Mouse (Mus musculus) R1 (cell line): Measurements from ENCODE around the gene Ube2l3.

Source experiments
- DNase-seq: peaks from one replicate; pipeline ENCODE4 v3.0.0-alpha.2; 2018; ENCODE audit warnings: low read depth, low spot score

The Ube2l3 gene

DNA sequence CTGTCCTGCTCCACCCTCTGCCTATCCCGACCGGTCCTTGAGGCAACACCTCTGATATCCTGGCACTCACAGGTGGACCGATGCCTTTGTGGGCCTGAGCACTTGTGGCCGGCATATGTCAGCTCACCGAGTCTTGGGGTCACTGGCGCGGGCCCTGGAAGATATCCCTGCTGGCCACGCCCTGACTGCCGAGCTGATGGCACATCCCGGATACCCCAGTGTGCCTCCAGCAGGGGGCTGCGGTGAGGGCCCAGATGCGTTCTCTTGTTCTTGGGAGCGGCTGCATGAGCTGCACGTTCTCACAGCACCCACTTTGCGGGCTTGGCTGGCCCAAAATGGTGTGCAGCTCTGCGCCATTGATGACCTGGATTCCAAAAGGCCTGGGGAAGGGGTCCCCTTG lies 54.4 kb downstream of the Ube2l3 start:
- DNase-seq, result peak; percentile 82

DNA sequence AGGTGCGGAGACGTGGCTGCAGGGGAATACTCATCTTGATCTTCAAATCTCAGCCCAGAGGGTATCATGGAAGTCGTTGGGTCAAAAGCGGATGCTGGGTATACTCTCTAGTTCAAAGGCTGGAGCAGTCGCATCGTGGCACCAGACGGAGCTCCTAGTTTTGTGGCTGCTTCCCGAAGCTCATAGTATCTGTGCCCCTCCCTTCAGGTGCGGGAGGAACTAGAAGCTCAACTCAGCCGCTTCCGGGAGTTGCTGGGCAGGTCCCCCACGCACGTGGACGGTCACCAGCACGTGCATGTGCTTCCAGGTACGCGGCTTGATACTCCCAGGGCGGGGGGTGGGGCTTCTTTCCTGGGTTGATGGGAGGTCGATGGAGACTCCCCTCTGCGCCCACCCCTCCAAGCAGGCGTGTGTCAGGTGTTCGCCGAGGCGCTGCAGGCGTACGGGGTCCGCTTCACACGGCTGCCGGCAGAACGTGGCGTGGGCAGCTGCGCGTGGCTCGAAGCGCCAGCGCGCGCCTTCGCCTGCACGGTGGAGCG lies 55.0 kb downstream of the Ube2l3 start:
- DNase-seq, result peak; percentile 71

DNA sequence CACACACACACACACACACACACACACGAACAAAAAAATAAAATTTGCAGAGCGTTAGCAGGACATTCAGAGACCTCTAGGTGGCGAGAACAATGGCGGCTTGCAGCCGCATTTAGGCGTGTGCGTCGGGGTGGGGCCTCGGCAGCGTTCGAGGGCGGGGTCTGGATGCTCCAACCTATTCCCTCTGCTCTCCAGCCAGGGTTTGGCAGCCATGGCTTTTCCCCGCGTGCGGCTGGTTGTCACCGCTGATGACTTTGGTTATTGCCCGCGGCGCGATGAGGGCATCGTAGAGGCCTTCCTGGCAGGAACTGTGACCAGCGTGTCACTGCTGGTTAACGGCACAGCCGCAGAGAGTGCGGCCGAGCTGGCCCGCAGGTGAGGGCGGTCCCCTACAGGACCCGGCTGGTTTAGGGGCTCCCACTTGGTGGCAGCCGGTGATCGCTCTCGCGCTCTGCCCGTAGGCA lies 55.6 kb downstream of the Ube2l3 start, which contains the start of gene Ccdc116:
Gene Ccdc116, minus strand, starts transcription at position 458 of the 464 bp plus-strand sequence.
- peak; percentile 96 for DNase-seq

DNA sequence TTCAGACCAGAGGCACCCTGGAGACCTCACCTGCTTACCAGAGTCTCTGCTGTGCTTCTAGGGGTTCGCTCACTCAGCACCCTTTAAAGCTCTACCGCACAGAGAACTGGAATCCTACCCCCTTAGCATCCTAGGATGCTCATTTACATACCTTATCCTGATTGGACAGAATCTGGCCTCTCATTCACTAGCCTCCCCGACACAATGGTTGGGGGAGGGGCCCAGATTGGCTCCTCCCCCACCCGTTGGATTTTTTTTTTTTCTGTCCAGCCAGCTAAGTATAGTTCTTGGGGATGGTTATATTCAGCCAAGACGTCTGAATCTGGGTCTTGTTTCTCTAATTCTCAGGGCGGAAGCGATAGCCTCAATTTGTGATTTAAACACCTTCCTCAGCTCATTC lies 58.1 kb downstream of the Ube2l3 start, which contains the start of gene Ydjc:
Gene Ydjc, plus strand, starts transcription at position 283 of the 400 bp plus-strand sequence.
- peak; percentile 87 for DNase-seq

DNA sequence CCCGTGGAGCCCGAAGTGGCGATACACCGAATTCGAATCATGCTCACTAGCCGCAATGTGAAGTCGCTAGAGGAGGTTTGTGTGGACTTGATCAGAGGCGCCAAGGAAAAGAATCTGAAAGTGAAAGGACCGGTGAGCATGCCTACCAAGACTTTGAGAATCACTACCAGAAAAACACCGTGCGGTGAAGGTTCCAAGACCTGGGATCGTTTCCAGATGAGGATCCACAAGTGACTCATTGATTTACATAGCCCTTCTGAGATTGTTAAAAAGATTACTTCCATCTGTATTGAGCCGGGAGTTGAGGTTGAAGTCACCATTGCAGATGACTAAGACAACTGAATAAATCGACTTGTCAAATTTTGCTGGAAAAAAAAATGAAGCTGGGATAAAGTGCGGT lies 65.1 kb downstream of the Ube2l3 start:
- no peak for DNase-seq

DNA sequence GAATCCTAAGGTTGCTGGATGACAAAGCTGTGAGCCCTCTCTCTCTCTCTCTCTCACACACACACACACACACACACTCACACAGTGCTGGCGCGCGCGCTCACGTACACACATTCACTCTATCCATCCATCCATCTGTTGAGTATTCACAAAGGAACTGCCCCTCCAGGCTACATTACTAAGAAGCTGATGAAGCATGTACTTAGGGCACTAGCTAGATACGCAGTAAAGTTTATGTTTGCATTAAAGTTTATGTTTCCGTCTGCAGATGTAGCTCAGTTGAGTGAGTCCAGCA lies 69.6 kb downstream of the Ube2l3 start:
- DNase-seq, result peak; percentile 30

DNA sequence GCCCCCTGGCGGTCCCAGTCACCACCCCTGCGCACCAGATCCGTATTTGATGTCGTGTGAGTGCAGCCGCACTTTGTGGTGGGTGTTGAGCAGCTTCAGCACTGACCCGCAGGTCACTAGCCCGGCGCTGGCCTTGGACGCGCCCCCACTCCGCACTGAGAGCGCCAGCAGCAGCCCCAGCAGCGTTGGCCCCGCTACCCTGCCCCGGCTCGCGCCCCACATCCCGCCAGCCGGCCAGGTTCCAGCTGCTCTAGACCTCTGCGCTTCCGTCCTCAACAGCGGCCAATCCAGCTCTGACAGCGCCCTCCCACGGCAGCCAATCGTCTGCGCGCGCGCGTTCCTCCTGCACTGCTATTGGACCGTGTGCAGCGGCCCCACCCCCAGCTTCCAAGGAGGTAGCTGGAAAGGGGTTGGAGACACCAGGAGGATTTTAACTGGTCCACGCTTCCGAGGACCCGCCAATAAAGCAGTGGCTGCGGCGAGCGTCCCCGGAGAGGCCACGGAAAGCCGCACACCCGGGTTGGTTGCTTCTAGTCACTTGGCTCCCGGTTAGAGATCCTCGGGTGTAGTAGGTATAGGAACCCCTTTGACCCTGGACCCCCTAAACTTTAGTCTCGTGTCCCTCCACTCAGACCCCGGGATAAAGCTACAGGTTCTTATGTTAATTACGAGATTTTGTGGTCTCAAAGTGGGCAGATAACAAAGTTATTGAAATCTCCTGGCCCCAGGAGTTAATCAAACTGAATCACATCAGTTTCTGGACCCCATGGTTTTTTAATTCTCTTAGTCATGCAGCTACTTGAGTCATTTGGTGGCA lies 70.2 kb downstream of the Ube2l3 start, which contains the start of gene Sdf2l1:
Gene Sdf2l1, minus strand, starts transcription at position 295 of the 817 bp plus-strand sequence.
- DNase-seq, result peak; percentile 99

DNA sequence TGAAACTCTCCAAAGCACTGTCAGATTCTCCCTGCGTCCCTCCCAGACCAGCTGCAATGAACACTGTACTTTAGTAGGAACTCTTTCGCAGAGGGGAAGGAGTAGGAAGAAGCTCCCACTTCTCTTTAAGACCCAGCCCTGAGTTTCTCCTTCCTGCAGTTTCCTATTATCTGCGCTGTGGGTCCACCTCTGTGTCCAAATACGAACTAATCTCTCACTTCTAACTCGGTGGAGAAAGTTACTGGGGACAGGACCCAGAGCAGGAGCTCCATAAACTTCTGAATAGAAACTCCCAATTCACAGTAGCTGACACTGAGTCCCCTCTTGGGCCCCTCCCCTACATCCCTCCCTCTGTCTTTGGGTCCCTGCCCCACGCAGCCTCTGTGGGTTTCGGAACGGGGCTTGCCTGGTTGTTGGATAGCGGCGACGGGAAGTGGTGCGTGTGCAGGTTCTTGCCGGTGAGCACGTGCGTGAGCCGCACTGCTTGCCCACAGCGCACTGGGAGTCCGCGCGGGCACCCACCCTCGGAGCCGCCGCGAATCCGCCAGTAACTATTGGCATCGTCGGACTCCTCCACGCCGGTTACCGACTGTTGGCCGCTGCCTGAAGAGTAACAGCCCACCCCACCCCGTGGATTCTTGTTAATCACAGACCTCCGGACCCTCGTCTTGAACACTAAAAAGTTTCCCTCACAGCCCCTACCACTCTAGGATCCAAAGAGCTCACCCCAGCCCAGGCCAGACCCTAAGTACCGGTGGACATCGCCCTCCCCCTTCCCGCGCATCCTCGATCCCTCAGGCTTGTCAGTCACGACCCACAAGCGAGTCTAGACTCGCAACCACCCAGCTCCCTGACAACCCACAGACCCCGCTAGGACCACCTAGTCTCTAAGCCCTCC lies 71.0 kb downstream of the Ube2l3 start:
- peak; percentile 56 for DNase-seq

DNA sequence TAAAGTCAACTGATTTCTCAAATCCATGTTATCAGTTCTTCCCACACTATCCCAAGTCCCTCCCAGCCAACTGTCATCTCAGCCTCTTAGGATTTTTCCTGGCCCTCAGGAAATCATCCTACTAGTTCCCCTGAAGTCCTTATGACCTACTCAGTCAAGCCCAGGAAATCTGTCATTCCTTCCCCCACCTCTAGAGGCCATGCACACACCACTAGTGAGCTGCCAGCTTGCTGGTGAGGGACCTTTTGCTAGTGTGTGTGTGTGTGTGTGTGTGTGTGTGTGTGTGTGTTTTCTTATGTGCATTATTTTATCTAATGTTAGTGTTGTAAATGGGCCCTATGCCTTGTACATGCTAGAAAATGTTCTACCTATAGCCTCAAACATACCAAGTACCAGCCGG lies 75.2 kb downstream of the Ube2l3 start:
- peak; percentile 84 for DNase-seq

DNA sequence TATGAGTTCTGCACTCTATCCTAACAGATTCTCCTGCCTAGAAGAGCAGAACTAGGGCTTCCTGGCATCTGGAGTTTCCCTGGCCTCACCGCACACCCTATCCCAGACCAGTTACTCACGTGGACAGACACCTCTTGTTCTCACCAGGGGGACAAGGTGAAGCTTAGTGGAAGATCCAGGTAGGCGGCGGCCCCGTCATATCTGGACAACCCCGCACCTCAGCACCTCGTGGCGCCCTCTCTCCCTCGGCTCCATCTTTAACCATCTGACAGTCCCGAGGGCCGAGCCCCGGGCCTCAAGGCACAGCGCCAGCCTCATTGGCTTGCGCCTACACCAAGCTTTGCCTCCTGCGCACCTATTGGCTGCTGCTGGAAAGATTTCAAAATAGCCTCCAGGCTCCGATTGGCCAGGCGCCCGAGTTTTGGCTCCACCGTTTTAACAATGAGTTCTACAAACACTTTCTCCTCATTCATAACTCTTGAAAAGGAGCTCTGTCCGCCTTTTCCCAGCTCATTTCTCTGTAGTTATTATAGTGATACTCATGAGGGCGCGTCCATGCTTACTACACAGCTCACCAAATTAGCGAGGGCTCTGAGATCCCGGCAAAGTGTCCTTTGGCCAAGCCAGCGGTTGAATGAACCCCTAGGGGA lies 77.5 kb downstream of the Ube2l3 start, which contains the start of gene 2610318N02Rik:
Gene 2610318N02Rik, minus strand, starts transcription at position 297 of the 650 bp plus-strand sequence.
- DNase-seq, result peak; percentile 93

DNA sequence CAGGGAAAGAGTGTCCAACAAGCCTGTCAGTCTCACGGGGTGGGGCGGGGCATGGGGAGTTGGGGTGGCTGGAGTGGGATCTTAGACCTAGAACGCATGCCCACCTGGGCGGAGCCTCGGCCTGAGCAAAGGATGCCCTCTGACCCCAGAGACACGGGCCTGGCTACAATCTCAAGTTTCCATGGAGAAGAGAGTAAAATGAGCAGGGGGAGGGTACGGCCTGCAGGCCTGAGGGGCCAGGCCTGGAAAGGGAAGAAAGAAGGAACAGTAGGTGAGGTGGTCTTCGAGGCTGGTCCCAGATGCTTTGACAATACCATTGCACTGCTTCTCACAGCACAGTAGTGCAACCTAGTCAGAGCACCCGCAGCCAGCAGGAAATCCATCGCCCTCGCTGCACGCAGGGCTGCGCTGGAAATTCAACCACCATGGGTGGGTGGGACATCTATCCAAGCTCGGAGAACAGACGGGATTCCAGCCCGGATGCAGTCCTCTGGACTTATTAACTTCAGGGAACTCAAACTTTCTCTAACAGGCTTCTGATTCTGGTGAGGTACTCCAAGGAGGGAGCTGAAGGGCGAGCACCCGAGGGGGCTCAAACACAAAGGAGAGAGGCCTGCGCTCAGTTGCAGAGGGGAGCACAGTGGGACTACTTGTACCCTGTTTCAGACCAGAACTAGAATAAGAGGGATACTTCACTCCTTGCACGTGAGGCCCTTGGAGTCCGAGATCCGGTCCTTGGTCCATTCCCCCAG lies 78.2 kb downstream of the Ube2l3 start:
- DNase-seq, result peak; percentile 72

DNA sequence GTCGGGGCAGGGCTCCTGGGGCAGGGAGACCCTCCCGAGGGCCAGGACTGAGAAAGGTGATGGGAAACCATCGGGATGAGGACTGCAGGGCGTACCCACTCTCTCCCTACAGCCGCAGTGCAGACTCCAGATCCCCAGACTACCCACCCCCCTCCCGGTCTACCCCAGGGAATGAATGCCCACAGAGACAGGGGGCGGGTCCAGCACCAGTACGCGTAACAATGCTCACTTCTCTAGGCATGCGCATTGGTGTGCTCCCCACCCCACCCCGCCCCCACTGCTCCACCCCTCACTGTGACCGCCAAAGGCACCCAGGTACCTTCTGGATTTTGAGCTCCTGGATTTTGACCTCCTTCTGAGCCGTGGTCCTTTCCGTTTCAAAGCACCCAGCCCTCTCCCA lies 80.9 kb downstream of the Ube2l3 start:
- peak; percentile 84 for DNase-seq

DNA sequence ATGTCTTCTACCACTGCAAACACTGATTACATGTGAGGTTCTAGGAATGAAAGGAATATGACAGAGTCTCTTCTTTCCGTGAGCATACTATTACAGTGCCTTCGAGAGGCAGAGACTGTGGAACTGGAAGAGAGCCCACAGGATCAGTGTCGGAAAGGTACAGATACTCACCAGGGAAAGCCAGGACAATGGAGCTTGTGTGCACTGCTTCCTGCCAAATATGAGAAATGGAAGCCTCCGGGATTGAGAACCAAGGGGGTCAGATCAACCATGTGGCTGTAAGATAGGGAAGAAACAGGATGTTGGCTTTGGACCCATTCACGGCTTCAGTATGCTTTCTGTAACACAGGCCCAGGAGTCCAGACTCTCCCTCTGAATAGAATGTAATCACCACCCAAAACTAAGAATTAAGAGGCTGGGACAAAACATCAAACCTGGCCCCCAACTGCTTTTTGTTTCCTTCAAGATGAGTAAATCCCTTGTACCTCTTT lies 85.1 kb downstream of the Ube2l3 start:
- DNase-seq, result no peak

DNA sequence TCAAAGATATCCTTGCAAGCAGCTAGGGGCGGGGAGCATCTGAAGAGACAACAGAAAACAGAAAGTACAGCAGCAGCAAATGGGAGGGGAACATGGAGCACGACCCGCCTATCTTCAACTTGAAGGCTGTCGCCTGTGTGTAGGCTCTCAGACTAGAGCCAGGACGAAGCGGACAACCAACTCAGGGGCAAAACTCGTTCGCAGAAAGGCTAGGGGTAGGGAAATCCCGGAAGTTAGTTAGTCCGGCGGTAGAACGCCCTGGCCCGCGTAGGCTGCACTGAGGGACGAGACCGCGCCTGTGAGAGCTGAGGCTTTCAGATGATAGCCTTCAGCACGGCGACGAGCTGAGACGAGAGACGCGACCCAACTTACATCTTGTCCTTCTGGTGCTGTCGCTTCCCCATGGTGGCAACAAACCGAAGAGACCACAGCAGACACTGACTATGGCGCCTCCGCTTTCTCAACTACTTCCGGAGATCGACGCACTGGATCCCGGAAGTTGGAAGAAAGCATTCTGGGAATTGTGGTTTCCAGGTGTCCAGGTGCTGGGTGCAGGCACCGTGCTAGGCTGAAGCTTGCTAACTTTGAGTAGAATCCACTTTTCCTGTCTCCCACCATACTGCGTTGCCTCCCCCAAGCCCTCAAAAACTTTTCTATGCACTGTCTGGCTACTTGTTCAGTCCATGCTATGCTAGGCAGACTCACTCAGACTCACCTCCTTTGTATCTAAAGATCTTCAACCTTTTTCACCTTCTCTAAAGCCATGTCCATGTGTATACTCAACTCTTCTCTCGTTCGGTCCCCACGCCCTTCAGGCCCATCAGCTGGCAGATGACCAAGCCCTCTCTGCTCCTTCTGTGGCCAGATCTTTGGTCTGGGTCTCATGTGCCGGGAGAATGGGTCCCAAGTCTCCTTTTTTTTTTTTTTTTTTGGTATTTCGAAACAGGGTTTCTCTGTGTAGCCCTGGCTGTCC lies 91.4 kb downstream of the Ube2l3 start, which contains the start of gene Ppil2:
Gene Ppil2, minus strand, starts transcription at position 487 of the 973 bp plus-strand sequence.
- peak; percentile 91 for DNase-seq

DNA sequence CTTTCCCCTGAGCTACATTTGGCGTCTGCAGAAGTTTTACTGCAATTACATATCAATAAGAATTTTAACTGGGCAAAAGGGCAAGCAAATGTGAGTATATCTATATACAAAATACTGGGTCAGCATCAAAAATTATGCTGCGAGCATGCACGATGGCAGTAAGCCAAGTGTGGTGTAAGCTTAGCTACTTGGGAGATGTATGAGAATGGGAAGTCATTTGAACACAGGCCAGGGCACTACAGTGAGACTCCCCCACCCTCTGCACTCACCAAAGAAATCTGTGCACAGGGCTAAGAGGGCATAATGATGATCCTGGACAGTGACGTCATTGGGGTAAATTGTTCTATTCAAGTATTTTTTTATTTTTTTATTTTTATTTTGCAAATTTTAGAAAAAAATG lies 97.8 kb downstream of the Ube2l3 start:
- DNase-seq, result no peak

DNA sequence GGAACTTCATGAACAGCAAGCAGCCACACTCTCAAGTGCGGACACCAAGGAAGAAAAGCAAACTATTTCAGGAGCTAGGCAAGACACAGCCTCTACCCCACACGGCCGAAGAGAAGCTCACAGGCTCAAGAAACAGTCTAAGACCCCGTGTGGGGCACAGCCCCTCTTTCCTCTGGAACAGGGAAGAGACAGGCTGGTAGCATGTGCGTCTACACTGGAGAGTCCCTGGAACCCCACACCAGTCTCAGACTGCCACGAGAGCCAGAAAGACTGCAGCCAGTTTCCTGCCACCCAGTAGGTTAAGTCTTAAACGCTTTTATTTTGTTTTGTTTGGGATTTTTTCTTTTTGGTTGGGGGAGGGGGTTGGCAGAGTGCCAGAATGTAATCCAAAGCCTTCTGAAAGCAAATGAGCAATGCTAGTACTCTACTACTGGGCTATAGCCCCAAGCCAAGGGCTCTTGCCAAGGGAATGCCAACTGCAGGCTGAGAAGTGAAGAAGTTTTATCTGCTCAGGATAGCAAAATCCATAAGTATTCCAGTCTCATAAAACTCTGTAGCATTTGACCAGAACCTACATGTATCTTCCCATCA lies 99.7 kb downstream of the Ube2l3 start:
- DNase-seq, result no peak
